Mouse (Mus musculus): Measurements from ENCODE around the gene Lcmt1.

The Lcmt1 gene

DNA sequence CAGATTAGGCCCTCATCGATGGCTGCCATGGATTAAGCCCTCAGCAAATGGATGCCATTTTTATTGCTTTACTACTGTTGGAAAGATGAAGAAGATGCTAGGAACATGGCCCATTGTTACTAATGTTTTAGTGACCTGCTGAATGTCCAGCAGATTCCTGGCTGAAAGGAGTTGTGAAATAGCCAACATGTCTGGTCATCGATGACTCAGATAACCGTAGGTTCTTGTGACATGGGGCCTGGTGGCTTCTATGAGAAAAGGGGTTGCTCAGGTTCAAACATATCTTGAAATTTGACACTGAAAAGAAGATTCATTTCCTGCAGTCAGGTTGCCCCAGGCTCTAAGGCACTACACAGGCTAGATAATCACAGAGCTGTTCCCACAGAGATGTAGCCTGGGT is 85.5 kb downstream of the Lcmt1 start:
- DNase-seq (ENCODE audit: low read depth, low spot score) = no peak

DNA sequence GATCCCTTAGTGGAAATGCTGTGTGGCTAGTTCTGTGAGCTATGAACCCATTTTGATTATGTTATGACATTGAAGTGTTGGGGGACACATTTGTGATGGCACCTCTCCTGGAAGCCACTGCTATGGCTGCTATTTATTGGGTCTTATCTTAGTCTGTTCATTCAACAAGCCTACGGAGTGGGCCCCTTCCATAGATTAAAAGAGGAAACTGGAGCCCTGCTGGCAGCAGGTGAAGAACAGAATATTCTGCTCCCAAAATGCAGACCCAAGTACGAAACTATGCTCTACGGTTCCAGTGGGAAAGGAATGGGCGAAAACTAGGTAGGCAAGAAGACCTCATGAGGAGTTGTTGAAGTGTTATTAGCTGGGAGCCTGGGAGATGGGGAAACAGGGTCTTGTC is 88.7 kb downstream of the Lcmt1 start:
- DNase-seq (ENCODE audit: low read depth, low spot score) = no peak

DNA sequence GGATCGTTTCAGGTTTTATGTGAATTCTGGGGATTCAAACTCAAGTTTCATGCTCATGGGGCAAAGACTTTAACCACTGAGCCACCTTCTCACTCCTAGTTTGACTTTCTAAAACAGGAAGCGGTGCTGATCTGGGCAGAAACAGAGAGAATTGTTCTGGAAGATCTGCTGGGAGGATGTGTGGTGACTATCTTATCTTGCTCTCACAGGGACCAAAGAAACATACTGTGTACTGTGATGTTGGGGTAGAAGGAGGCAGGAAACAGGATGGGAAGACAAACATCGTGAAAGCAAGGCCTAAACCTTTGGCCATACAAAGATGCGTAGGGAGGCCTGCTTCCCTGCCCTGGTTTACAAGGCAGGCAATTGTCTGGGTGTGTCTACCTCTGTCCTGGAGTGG is 89.7 kb downstream of the Lcmt1 start:
- no peak for DNase-seq (ENCODE audit: low read depth, low spot score)

DNA sequence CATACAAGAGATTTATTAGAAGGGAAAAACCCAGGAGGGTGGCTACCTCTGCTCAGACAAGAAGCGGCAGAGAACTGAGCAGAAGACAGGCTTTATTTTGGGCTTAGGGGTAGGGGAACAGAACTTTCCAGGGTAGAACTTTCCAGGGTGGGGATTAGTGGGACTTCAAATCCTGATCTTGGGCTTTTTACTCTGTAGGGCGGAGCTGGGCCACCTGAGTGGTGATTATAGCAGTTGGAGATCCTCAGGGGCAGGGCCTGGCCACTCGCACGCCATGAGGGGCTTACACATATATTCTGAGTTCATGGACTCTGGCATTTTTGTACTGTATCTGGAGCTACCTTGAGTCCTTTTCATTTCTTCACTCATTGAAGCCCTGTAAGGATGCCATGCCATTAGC is 91.7 kb downstream of the Lcmt1 start:
- no peak for DNase-seq (ENCODE audit: low read depth, low spot score)

DNA sequence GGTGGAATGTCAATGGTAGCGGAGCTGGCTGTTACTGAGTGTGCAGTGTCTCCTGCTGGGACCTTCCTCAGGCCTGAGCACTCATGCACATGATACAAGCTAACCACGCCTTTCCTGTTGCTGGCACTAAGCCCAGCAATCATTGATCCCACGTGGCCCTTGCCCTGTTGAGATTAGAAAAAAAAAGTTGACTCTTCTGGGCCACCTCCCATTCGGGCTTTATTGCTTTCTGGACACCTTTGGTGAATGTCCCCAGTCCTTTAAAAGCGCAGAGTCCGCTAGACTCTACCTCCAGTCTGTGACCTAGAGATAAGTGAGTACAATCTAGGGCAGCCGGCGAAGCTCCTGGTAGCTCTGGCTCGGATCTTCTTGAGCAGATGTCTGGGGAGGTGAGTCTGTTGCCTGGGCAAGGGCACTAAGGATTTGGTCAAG is 92.5 kb downstream of the Lcmt1 start, which contains the start of gene Aqp8:
Gene Aqp8 (plus strand): TSS at position 222 of the 432 bp plus-strand sequence.
- DNase-seq (ENCODE audit: low read depth, low spot score) = peak; percentile 13

DNA sequence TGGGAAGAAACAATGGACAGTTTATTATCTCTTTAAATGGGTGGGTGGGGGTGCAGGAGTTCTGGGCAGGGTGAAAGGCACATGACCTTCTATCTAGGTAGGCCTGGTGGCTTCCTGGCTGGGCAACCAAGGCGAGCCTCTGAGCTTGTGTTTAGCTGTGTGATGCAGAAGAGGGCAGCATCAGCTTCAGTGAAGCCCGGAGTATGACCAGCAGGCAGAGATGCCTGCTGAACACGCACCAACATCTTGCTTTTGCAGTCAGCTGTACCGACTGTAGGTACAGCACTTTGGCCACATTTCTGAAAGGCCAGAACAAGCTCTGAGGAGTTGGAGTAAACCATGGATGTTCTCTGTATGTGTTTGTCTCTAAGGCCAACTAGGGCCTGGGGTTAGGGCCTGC is 94.0 kb downstream of the Lcmt1 start:
- no peak for DNase-seq (ENCODE audit: low read depth, low spot score)

DNA sequence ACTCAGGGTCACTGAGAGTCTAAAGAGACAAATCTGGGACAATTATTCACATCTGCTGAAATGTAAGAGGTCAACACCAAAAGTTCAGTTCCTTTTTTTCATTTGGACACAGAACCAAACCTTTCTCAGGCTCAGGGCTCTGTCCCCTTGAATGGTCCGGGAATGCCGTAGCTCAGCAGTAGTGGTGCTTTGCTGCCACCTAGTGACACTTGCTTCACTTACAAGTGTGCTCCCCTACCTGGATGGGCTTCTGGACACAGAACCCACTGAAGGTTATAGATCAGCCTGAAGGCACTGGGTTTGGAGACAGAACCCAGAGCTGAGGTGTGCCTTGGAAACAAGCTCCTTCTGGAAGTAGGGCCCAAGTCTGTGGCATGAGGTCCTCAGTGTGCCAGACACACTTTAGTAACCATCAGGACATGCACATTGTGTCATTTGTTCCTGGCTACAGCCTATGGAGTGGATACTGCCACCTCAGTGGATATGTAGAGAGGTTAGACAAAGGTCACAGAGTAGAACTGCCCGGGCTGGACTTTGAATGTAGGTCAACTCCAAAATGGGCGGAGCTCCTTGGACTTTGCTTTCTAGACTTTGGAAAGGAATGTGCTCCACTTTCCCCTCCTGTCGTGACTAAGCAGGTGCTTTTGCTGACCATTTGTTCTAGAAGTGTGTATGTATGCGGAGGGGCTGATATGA is 96.3 kb downstream of the Lcmt1 start:
- peak; percentile 83 for DNase-seq (ENCODE audit: low read depth, low spot score)

DNA sequence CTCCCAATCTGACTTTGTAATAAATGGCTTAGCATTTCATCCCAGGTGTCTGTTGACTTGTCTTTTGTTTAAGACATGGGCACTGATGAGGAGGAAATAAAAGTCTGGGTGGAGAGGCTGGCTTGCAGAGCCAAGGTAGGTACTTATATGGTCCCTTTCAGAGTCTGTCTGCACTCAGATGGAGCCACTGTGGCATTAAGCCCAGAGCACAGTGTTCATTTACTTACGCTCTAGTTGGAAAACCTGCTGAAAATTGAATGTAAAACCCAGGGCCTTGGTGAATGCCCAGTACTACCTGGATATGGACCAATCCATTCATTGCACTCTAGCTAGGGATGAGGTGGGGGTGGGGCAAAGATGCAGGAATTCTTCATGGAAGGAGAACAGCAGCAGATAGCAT is 98.4 kb downstream of the Lcmt1 start:
- no peak for DNase-seq (ENCODE audit: low read depth, low spot score)
